Mouse (Mus musculus): ENCODE results near the gene Patl1.

DNA sequence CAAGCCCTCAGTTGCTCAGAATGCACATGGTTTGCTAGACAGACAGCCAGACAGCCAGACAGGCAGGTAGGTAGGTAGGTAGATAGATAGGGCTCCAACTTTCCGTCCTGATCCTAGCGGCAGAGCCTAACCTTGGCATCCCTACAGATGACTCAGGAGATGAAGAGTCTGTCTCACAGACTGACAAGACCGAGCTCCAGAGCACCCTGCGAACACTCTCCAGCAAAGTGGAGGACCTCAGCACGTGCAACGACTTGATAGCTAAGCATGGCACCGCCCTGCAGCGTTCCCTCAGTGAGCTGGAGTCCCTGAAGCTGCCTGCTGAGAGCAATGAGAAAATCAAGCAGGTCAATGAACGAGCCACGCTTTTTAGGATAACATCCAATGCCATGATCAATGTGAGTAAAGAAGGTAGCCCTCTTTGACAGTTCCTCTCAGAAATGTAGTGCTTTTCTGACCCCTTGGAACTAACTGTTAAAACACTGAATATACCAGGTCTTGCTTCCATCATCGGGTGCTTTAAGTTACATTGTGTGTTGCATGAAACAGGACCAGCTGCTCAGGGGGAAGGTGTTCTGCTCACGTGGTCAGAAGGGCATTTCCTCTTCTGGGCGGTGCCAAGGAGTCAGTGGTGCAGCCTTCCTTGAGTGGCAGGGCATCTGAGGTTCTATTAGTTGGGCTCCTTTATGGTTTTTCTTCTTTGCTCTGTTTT is 61.5 kb downstream of the Patl1 start:
- TF ChIP-seq CTCF (IDR thresholded peaks at IDR 0.05) (no peak), EP300 (IDR thresholded peaks at IDR 0.05) (no peak)
